Mouse (Mus musculus): ENCODE data around the gene Lpcat3.
"Not testable (repeated sequence)": the region's sequence is repeated elsewhere in the genome, so short reads cannot be mapped to it uniquely, and the experiment has no call there.

The Lpcat3 gene

GRCm38 (mm10) chr6:124662477-124663423 lies at the start of gene Lpcat3:
Gene Lpcat3 (plus strand): TSS chr6:124663027.
- peak; percentile 99 to 100 for DNase-seq

- no peak for DNase-seq
Observed at GRCm38 (mm10) chr6:124625612-124626011, 37.2 kb upstream of the Lpcat3 start.

- DNase-seq = not testable (repeated sequence)
Observed at GRCm38 (mm10) chr6:124626184-124626583, 36.6 kb upstream of the Lpcat3 start.

- no peak for DNase-seq
Observed at GRCm38 (mm10) chr6:124630763-124631162, 32.1 kb upstream of the Lpcat3 start.

- DNase-seq = not testable (repeated sequence)
Observed at GRCm38 (mm10) chr6:124635985-124636384, 26.8 kb upstream of the Lpcat3 start, which contains the start of gene C1s2. Gene C1s2 (minus strand): TSS chr6:124636085.

- peak in 1 of 2 experiments; percentile 9 for DNase-seq
Observed at GRCm38 (mm10) chr6:124636858-124637460, 25.9 kb upstream of the Lpcat3 start.

- no peak for DNase-seq
Observed at GRCm38 (mm10) chr6:124640041-124640440, 22.8 kb upstream of the Lpcat3 start.

- DNase-seq = peak; percentile 83
Observed at GRCm38 (mm10) chr6:124640997-124641396, 21.8 kb upstream of the Lpcat3 start.

- no peak for DNase-seq
Observed at GRCm38 (mm10) chr6:124646394-124646793, 16.4 kb upstream of the Lpcat3 start.

- DNase-seq = no peak
Observed at GRCm38 (mm10) chr6:124655893-124656292, 6.9 kb upstream of the Lpcat3 start.

- DNase-seq = no peak
Observed at GRCm38 (mm10) chr6:124658067-124658466, 4.8 kb upstream of the Lpcat3 start.

- no peak for DNase-seq
Observed at GRCm38 (mm10) chr6:124661156-124661806, 1.5 kb upstream of the Lpcat3 start.

GRCm38 (mm10) chr6:124661995-124662394 lies 832 bp upstream of the Lpcat3 start:
- no peak for DNase-seq

- DNase-seq = no peak
Observed at GRCm38 (mm10) chr6:124663424-124663795, 583 bp downstream of the Lpcat3 start.

- DNase-seq = no peak
Observed at GRCm38 (mm10) chr6:124664256-124664655, 1.4 kb downstream of the Lpcat3 start.

GRCm38 (mm10) chr6:124665011-124665410 lies 2.2 kb downstream of the Lpcat3 start:
- no peak for DNase-seq

GRCm38 (mm10) chr6:124669234-124669859 lies 6.5 kb downstream of the Lpcat3 start:
- DNase-seq = no peak

- DNase-seq = no peak
Observed at GRCm38 (mm10) chr6:124670281-124670900, 7.6 kb downstream of the Lpcat3 start.

GRCm38 (mm10) chr6:124672100-124672499 lies 9.3 kb downstream of the Lpcat3 start:
- DNase-seq = no peak

- no peak for DNase-seq
Observed at GRCm38 (mm10) chr6:124673619-124674018, 10.8 kb downstream of the Lpcat3 start.

- no peak for DNase-seq
Observed at GRCm38 (mm10) chr6:124674591-124674990, 11.8 kb downstream of the Lpcat3 start.

- no peak for DNase-seq
Observed at GRCm38 (mm10) chr6:124676171-124676570, 13.3 kb downstream of the Lpcat3 start.
